Mouse (Mus musculus): ENCODE measurements around the gene Hyou1. TPM values are rescaled to one million over a fixed set of nuclear protein-coding genes. Genes with fewer than 3 reads are reported as not detected.
A peak's percentile ranks its signal among the peaks of the same experiment; 100 is the strongest.

Gene Hyou1
- polyA plus RNA-seq, 1 experiment from 2014 or later = 30.8 TPM

GRCm38 (mm10) chr9:44341487-44341886 is 37.8 kb upstream of the Hyou1 start:
- H3K9ac ChIP-seq = peak overlapping the region; percentile 44
- WGBS = 90% methylated on average over 5 of the region's 5 CpGs
- no peak overlapping the region for H3K4me2 ChIP-seq
- 0 out of 2 replicates have a peak overlapping the region, but pooled peaks have one; percentile 0 for H3K4me3 ChIP-seq
- no peaks in the 10 kb centered on the region for H3K9me3 ChIP-seq
- ATAC-seq (ENCODE audit: insufficient number of reproducible peaks, insufficient read depth, low FRiP score, low TSS enrichment, low read depth) = no peak
- H3K27ac ChIP-seq = no peak overlapping the region
- H3K27me3 ChIP-seq = no peaks in the 10 kb centered on the region
- H3K4me1 ChIP-seq = peaks cover 32% of the 10 kb centered on the region
- peaks cover 61% of the 10 kb centered on the region for H3K36me3 ChIP-seq

GRCm38 (mm10) chr9:44342173-44342572 is 37.1 kb upstream of the Hyou1 start:
- Histone ChIP-seq H3K27me3 (no peaks in the 10 kb centered on the region), H3K27ac (no peak overlapping the region), H3K4me2 (peak overlapping the region; percentile 72; the same call in 1 of the 2 replicates), H3K9me3 (no peaks in the 10 kb centered on the region), H3K4me3 (no peak overlapping the region), H3K36me3 (peaks cover 63% of the 10 kb centered on the region), H3K4me1 (peaks cover 25% of the 10 kb centered on the region), H3K9ac (peak overlapping the region; percentile 44)
- WGBS = 81% methylated on average over 3 of the region's 3 CpGs
- no peak for ATAC-seq (ENCODE audit: insufficient number of reproducible peaks, insufficient read depth, low FRiP score, low TSS enrichment, low read depth)

GRCm38 (mm10) chr9:44342605-44343004 is 36.7 kb upstream of the Hyou1 start:
- peak overlapping the region; percentile 72 for H3K4me2 ChIP-seq
- H3K27ac ChIP-seq = 0 out of 2 replicates have a peak overlapping the region, but pooled peaks have one; percentile 96
- no peaks in the 10 kb centered on the region for H3K9me3 ChIP-seq
- WGBS = 83% methylated on average over 1 of the region's 1 CpGs
- no peak for ATAC-seq (ENCODE audit: insufficient number of reproducible peaks, insufficient read depth, low FRiP score, low TSS enrichment, low read depth)
- peaks cover 21% of the 10 kb centered on the region for H3K4me1 ChIP-seq
- H3K36me3 ChIP-seq = peaks cover 63% of the 10 kb centered on the region
- peak overlapping the region; percentile 92; the same call in 1 of the 2 replicates for H3K9ac ChIP-seq
- H3K4me3 ChIP-seq = peak overlapping the region; percentile 87; the same call in 1 of the 2 replicates
- no peaks in the 10 kb centered on the region for H3K27me3 ChIP-seq

GRCm38 (mm10) chr9:44343290-44343689 is 36.0 kb upstream of the Hyou1 start:
- Histone ChIP-seq H3K27me3 (no peaks in the 10 kb centered on the region), H3K9me3 (no peaks in the 10 kb centered on the region), H3K9ac (peak overlapping the region; percentile 92), H3K4me1 (peaks cover 17% of the 10 kb centered on the region), H3K4me2 (peak overlapping the region; percentile 72), H3K4me3 (peak overlapping the region; percentile 87), H3K27ac (peak overlapping the region; percentile 96), H3K36me3 (peaks cover 65% of the 10 kb centered on the region)
- 8% methylated on average over 6 of the region's 6 CpGs for WGBS
- ATAC-seq (ENCODE audit: insufficient number of reproducible peaks, insufficient read depth, low FRiP score, low TSS enrichment, low read depth) = no peak

GRCm38 (mm10) chr9:44343781-44344421 is 35.4 kb upstream of the Hyou1 start, which contains the start of gene Hmbs:
Hmbs (minus strand) TSS chr9:44344228.
- H3K27me3 ChIP-seq = no peaks in the 10 kb centered on the region
- ATAC-seq (ENCODE audit: insufficient number of reproducible peaks, insufficient read depth, low FRiP score, low TSS enrichment, low read depth) = peak; percentile 93
- peak within 1 kb of the TSS; percentile 92 for H3K9ac ChIP-seq
- no peaks in the 10 kb centered on the region for H3K9me3 ChIP-seq
- H3K36me3 ChIP-seq = peaks cover 65% of the 10 kb centered on the region
- H3K4me1 ChIP-seq = peaks cover 17% of the 10 kb centered on the region
- H3K4me2 ChIP-seq = peak within 1 kb of the TSS; percentile 72
- peak within 1 kb of the TSS; percentile 87 for H3K4me3 ChIP-seq
- WGBS = under 1% methylated on average over 39 of the region's 39 CpGs
- peak within 1 kb of the TSS; percentile 96 for H3K27ac ChIP-seq

GRCm38 (mm10) chr9:44345570-44346433 is 33.5 kb upstream of the Hyou1 start:
- H3K36me3 ChIP-seq = peaks cover 69% of the 10 kb centered on the region
- H3K4me1 ChIP-seq = peaks cover 17% of the 10 kb centered on the region
- H3K4me2 ChIP-seq = no peak overlapping the region
- no peak overlapping the region for H3K4me3 ChIP-seq
- no peaks in the 10 kb centered on the region for H3K9me3 ChIP-seq
- ATAC-seq (ENCODE audit: insufficient number of reproducible peaks, insufficient read depth, low FRiP score, low TSS enrichment, low read depth) = no peak
- WGBS = 86% methylated on average over 6 of the region's 6 CpGs
- H3K27ac ChIP-seq = no peak overlapping the region
- no peaks in the 10 kb centered on the region for H3K27me3 ChIP-seq
- H3K9ac ChIP-seq = no peak overlapping the region

- H3K4me3 ChIP-seq = no peak overlapping the region
- H3K36me3 ChIP-seq = peaks cover 68% of the 10 kb centered on the region
- 93% methylated on average over 9 of the region's 9 CpGs for WGBS
- H3K4me1 ChIP-seq = peaks cover 16% of the 10 kb centered on the region
- no peak overlapping the region for H3K4me2 ChIP-seq
- no peak overlapping the region for H3K9ac ChIP-seq
- ATAC-seq (ENCODE audit: insufficient number of reproducible peaks, insufficient read depth, low FRiP score, low TSS enrichment, low read depth) = no peak
- no peaks in the 10 kb centered on the region for H3K27me3 ChIP-seq
- no peaks in the 10 kb centered on the region for H3K9me3 ChIP-seq
- H3K27ac ChIP-seq = no peak overlapping the region
Measured at GRCm38 (mm10) chr9:44347166-44347565, 32.1 kb upstream of the Hyou1 start.

- WGBS = 84% methylated on average over 4 of the region's 4 CpGs
- H3K36me3 ChIP-seq = peaks cover 73% of the 10 kb centered on the region
Measured at GRCm38 (mm10) chr9:44347621-44348020, 31.7 kb upstream of the Hyou1 start.

GRCm38 (mm10) chr9:44348546-44348945 is 30.7 kb upstream of the Hyou1 start:
- H3K4me2 ChIP-seq = no peak overlapping the region
- H3K4me1 ChIP-seq = peaks cover 3% of the 10 kb centered on the region; the same call in 1 of the 2 replicates
- H3K9ac ChIP-seq = no peak overlapping the region
- H3K27me3 ChIP-seq = no peaks in the 10 kb centered on the region
- no peak for ATAC-seq (ENCODE audit: insufficient number of reproducible peaks, insufficient read depth, low FRiP score, low TSS enrichment, low read depth)
- H3K9me3 ChIP-seq = no peaks in the 10 kb centered on the region
- 96% methylated on average over 4 of the region's 4 CpGs for WGBS
- no peak overlapping the region for H3K27ac ChIP-seq
- H3K36me3 ChIP-seq = peaks cover 82% of the 10 kb centered on the region
- no peak overlapping the region for H3K4me3 ChIP-seq

More at GRCm38 (mm10) chr9:44347621-44348020, 31.7 kb upstream of the Hyou1 start:
- H3K9ac ChIP-seq = no peak overlapping the region
- no peak overlapping the region for H3K27ac ChIP-seq
- H3K4me3 ChIP-seq = no peak overlapping the region
- no peak overlapping the region for H3K4me2 ChIP-seq
- H3K27me3 ChIP-seq = no peaks in the 10 kb centered on the region
- peaks cover 11% of the 10 kb centered on the region for H3K4me1 ChIP-seq
- ATAC-seq (ENCODE audit: insufficient number of reproducible peaks, insufficient read depth, low FRiP score, low TSS enrichment, low read depth) = no peak
- no peaks in the 10 kb centered on the region for H3K9me3 ChIP-seq

GRCm38 (mm10) chr9:44351396-44351795 is 27.9 kb upstream of the Hyou1 start:
- H3K36me3 ChIP-seq = peaks cover 98% of the 10 kb centered on the region
- no peak overlapping the region for H3K4me2 ChIP-seq
- no peaks in the 10 kb centered on the region for H3K27me3 ChIP-seq
- no peak overlapping the region for H3K27ac ChIP-seq
- H3K9ac ChIP-seq = no peak overlapping the region
- ATAC-seq (ENCODE audit: insufficient number of reproducible peaks, insufficient read depth, low FRiP score, low TSS enrichment, low read depth) = no peak
- no peaks in the 10 kb centered on the region for H3K4me1 ChIP-seq
- H3K9me3 ChIP-seq = no peaks in the 10 kb centered on the region
- H3K4me3 ChIP-seq = no peak overlapping the region
- 93% methylated on average over 4 of the region's 4 CpGs for WGBS

- ATAC-seq (ENCODE audit: insufficient number of reproducible peaks, insufficient read depth, low FRiP score, low TSS enrichment, low read depth) = no peak
- Histone ChIP-seq H3K27me3 (no peaks in the 10 kb centered on the region), H3K9me3 (no peaks in the 10 kb centered on the region), H3K4me3 (no peak overlapping the region), H3K4me1 (no peaks in the 10 kb centered on the region), H3K9ac (no peak overlapping the region), H3K27ac (no peak overlapping the region), H3K36me3 (peaks cover 98% of the 10 kb centered on the region), H3K4me2 (no peak overlapping the region)
- 89% methylated on average over 10 of the region's 10 CpGs for WGBS
Measured at GRCm38 (mm10) chr9:44352337-44352736, 27.0 kb upstream of the Hyou1 start.

All from embryonic facial prominence, embryonic 13.5 days (tissue).